Mouse (Mus musculus) ES-Bruce4 (cell line): Measurements from ENCODE around the gene Aff3. TPM values are rescaled to one million over a fixed set of nuclear protein-coding genes. Genes with fewer than 3 reads are reported as not detected.

Source experiments
- H3K27ac ChIP-seq: 2 replicates; pipeline ENCODE4 v1.5.1; 2012; ENCODE audit warnings: low read length, inconsistent platforms; ENCODE audit not compliant: insufficient read depth
- H3K27me3 ChIP-seq: 2 replicates; pipeline ENCODE4 v1.6.1; 2012; ENCODE audit warnings: mild to moderate bottlenecking, low read length, inconsistent platforms; ENCODE audit not compliant: control insufficient read depth, poor library complexity, insufficient read depth, severe bottlenecking
- H3K36me3 ChIP-seq: 2 replicates; pipeline ENCODE4 v1.6.1; 2012; ENCODE audit warnings: inconsistent platforms, mild to moderate bottlenecking, low read length, moderate library complexity; ENCODE audit not compliant: control insufficient read depth, poor library complexity, insufficient read depth, severe bottlenecking
- H3K4me1 ChIP-seq: one replicate; pipeline ENCODE4 v1.8.1; 2011; ENCODE audit warnings: low read length; ENCODE audit not compliant: control insufficient read depth, insufficient read depth
- H3K4me3 ChIP-seq: 2 replicates; pipeline ENCODE4 v1.5.1; 2011; ENCODE audit warnings: low read depth, mild to moderate bottlenecking, low read length
- H3K9ac ChIP-seq: 2 replicates; pipeline ENCODE4 v1.6.1; 2012; ENCODE audit warnings: low read depth, mild to moderate bottlenecking, inconsistent platforms; ENCODE audit not compliant: poor library complexity, severe bottlenecking
- H3K9me3 ChIP-seq: replicated peaks from 2 replicates; pipeline ENCODE4 v1.6.1; 2012; ENCODE audit warnings: mild to moderate bottlenecking, low read length, inconsistent platforms; ENCODE audit not compliant: control insufficient read depth, poor library complexity, insufficient read depth, severe bottlenecking
- CTCF ChIP-seq: IDR thresholded peaks from one replicate; pipeline ENCODE4 v1.8.1; 2011; ENCODE audit warnings: low read depth, low read length
- EP300 ChIP-seq: IDR thresholded peaks from 2 replicates; pipeline ENCODE4 v1.6.1; 2011; ENCODE audit warnings: low read depth, low read length; ENCODE audit not compliant: insufficient read depth
- POLR2A ChIP-seq: IDR thresholded peaks from one replicate; pipeline ENCODE4 v1.8.1; 2011; ENCODE audit warnings: low read length; ENCODE audit not compliant: insufficient read depth
- polyA plus RNA-seq: library from polyadenylated mRNA; stranded (reverse); fragments of >200 nt; gene quantifications from 2 replicates; pipeline ENCODE4 v1.2.4, GENCODE M21; 2011; ENCODE audit warnings: low read depth; ENCODE audit not compliant: missing spikeins, insufficient read depth, insufficient read length

Aff3 gene
- polyA plus RNA-seq, 1 experiment = 9.2 TPM

GRCm38 (mm10) chr1:38690471-38690870, 25.7 kb upstream of the Aff3 start:
- H3K27me3 ChIP-seq = no peaks in the 10 kb centered on the region
- H3K9me3 ChIP-seq = no peaks in the 10 kb centered on the region
- no peak overlapping the region for H3K4me3 ChIP-seq
- TF ChIP-seq EP300 = no peak
- no peak for TF ChIP-seq POLR2A
- no peak for TF ChIP-seq CTCF
- no peaks in the 10 kb centered on the region for H3K4me1 ChIP-seq
- no peaks in the 10 kb centered on the region for H3K36me3 ChIP-seq
- no peak overlapping the region for H3K27ac ChIP-seq
- H3K9ac ChIP-seq = no peak overlapping the region

GRCm38 (mm10) chr1:38688216-38688615, 23.5 kb upstream of the Aff3 start:
- H3K27ac ChIP-seq = no peak overlapping the region
- no peak overlapping the region for H3K9ac ChIP-seq
- H3K36me3 ChIP-seq = no peaks in the 10 kb centered on the region
- no peaks in the 10 kb centered on the region for H3K4me1 ChIP-seq
- no peaks in the 10 kb centered on the region for H3K27me3 ChIP-seq
- TF ChIP-seq POLR2A (no peak), EP300 (no peak), CTCF (no peak)
- H3K4me3 ChIP-seq = no peak overlapping the region
- H3K9me3 ChIP-seq = no peaks in the 10 kb centered on the region

GRCm38 (mm10) chr1:38685706-38686105, 21.0 kb upstream of the Aff3 start:
- Histone ChIP-seq H3K27ac (no peak overlapping the region), H3K4me1 (no peaks in the 10 kb centered on the region), H3K4me3 (no peak overlapping the region), H3K27me3 (no peaks in the 10 kb centered on the region), H3K9ac (no peak overlapping the region), H3K36me3 (no peaks in the 10 kb centered on the region), H3K9me3 (no peaks in the 10 kb centered on the region)
- TF ChIP-seq POLR2A (no peak), CTCF (no peak), EP300 (no peak)

GRCm38 (mm10) chr1:38683158-38683721, 18.5 kb upstream of the Aff3 start:
- Histone ChIP-seq H3K27me3 (no peaks in the 10 kb centered on the region), H3K9ac (no peak overlapping the region), H3K9me3 (no peaks in the 10 kb centered on the region), H3K27ac (no peak overlapping the region), H3K4me3 (no peak overlapping the region), H3K36me3 (no peaks in the 10 kb centered on the region), H3K4me1 (no peaks in the 10 kb centered on the region)
- TF ChIP-seq CTCF = no peak
- no peak for TF ChIP-seq EP300
- no peak for TF ChIP-seq POLR2A

GRCm38 (mm10) chr1:38679890-38680289, 15.1 kb upstream of the Aff3 start:
- Histone ChIP-seq H3K27ac (no peak overlapping the region), H3K4me3 (no peak overlapping the region), H3K27me3 (no peaks in the 10 kb centered on the region), H3K4me1 (no peaks in the 10 kb centered on the region), H3K36me3 (no peaks in the 10 kb centered on the region), H3K9me3 (no peaks in the 10 kb centered on the region), H3K9ac (no peak overlapping the region)
- TF ChIP-seq POLR2A (no peak), EP300 (no peak), CTCF (no peak)

GRCm38 (mm10) chr1:38671756-38672155, 7.0 kb upstream of the Aff3 start:
- no peak overlapping the region for H3K9ac ChIP-seq
- H3K4me3 ChIP-seq = no peak overlapping the region
- TF ChIP-seq POLR2A (no peak), CTCF (no peak), EP300 (no peak)
- H3K36me3 ChIP-seq = no peaks in the 10 kb centered on the region
- no peak overlapping the region for H3K27ac ChIP-seq
- no peaks in the 10 kb centered on the region for H3K4me1 ChIP-seq
- H3K27me3 ChIP-seq = no peaks in the 10 kb centered on the region; the same call in 1 of the 2 replicates
- no peaks in the 10 kb centered on the region for H3K9me3 ChIP-seq

GRCm38 (mm10) chr1:38671019-38671418, 6.3 kb upstream of the Aff3 start:
- Histone ChIP-seq H3K4me1 (no peaks in the 10 kb centered on the region), H3K27me3 (no peaks in the 10 kb centered on the region; the same call in 1 of the 2 replicates), H3K36me3 (no peaks in the 10 kb centered on the region), H3K9me3 (no peaks in the 10 kb centered on the region), H3K4me3 (no peak overlapping the region), H3K9ac (no peak overlapping the region), H3K27ac (no peak overlapping the region)
- TF ChIP-seq EP300 (no peak), CTCF (no peak), POLR2A (no peak)
